Mouse (Mus musculus) right cerebral cortex, adult 2 months (tissue): ENCODE data around the gene Zfp771.
"Not testable (repeated sequence)": the region's sequence is repeated elsewhere in the genome, so short reads cannot be mapped to it uniquely, and the experiment has no call there.

Experiments used
- DNase-seq, 2 experiments: peaks; one replicate each; pipeline ENCODE4 v3.0.0; 2021 to 2022; ENCODE audit warnings: low spot score in 2 of 2

The Zfp771 gene

GRCm38 (mm10) chr7:127217901-127218642 lies 26.0 kb upstream of the Zfp771 start:
- DNase-seq = no peak

DNA sequence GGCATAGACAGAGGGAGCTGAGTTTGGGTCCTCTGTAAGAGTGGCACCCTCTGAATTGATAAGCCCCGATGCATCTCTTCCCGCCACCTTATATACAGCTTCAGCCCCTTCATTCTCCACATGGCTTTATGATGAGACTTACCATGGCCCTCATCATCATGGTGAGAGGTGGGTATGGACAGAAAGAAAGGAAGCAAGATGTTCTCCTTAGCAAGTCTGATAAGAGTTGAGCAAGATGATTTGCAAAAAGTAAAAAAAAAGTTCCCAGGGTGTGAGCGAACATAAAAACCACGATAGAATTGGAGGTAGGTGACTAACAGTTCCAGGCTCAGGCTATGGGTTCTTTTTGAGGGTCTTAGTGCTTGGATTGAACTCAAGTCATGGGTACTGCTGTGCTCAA lies 25.4 kb upstream of the Zfp771 start:
- DNase-seq = no peak

GRCm38 (mm10) chr7:127220440-127220839 lies 23.6 kb upstream of the Zfp771 start:
- DNase-seq = no peak

DNA sequence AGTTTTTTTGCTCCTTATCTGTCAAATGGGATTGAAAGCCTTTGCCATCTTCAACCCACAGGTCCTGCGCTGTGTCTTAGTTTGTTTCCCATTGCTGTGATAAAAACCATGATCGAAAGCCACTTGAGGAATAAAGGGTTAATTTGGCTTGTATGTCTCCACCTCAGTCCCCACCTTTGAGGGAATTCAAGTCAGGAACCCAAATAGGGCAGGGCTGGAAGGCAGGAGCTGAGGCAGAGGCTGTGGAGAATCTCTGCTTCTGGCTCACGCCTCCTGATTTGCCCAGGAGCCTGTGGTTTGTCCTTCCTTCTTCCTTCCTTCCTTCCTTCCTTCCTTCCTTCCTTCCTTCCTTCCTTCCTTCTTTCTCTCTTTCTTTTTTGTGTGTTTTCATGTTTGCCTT lies 21.0 kb upstream of the Zfp771 start:
- no peak for DNase-seq

DNA sequence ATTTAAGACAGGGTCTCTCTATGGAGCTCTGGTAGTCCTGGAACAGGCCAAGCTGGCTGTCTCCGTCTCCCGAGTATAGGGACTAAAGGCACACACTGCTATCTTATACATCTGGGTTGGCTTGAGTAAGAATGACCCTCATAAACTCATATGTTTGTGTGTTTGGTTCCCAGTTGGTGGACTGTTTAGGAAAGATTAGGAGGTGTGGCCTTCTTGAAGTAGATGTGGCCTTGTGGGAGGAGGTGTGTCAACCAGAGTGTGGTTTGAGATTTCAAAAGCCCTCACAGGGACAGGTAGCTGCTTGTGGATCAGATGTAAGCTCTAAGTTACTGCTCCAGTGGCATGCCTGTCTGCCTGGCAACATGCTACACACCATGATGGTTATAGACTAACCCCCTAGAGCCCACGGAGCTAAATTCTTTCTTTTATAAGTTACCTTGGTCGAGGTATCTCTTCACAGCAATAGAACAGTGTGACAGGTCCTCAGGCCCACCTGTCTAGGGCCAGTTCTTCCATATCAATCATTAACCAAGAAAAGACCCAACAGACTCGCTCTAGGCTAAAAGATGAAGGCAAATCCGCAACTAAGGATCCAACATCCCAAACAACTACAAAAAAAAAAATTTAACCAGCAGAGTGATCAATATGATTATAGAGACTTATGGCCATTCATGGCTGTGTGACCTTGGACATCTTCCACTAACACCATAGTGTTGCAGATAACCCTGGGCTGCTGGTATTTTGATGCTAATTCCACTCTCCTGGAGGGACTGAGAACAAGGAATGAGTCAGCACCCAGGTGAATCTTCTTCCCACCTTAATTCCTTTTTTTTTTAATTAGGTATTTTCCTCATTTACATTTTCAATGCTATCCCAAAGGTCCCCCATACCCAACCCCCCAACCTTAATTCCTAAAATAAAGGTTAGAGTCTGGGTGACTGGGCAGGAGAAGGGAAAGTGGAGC lies 20.3 kb upstream of the Zfp771 start:
- no peak for DNase-seq

DNA sequence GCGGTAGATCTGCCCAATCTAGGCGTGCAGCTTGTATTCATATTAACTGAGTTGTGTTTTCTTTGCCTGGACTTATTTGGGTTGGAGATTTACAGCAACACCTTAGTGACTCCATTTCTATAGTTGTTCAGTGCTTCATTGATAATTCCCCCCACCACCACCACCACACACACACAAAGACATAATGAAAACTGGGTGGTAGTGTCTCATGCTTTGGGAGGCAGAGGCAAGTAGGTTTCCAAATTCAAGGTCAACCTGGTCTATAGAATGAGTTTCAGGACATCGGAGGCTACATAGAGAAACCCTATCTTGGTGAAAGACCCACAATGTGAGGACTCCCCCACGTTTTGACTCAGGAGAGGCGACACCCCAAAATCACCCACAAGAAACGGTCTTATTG lies 19.5 kb upstream of the Zfp771 start:
- no peak for DNase-seq

DNA sequence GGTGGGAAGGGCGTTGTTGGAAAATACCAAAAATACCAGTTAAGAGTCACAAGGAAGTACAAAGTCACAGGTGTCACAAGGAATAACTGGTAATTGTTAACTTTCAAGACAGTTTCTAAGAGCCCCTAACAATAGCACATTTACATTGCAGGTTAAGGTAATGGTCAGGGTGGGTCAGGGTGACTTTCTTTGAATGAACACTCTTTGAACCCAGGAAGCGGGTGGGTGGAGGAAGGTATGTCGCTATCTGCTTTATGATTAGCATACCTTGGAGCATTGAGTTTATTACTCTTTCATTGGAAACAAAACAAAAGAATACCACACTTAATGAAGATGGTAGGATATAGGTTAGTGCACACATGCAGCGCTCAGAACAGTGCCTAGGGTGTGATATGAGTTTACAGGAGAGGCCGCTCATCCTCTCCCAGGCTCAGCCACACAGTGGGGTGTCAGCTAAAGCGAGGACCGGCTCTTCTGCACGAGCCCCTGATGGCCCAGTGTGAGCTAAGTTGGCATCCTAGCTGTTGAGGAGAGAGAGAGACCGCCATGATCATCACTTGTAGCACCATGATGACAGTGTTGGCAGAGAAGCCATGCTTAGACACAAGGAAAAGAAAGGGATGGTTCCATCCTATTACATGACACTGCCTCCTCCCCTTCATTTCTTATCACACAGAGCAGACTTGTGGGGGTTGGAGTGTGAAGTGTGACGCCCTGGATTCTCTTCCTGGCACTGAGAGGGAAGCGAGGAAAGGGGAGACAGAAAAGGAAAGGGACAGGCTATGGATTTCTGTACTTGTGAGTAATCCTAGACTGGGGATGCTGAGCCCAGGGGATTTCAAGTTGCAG lies 18.7 kb upstream of the Zfp771 start:
- no peak for DNase-seq

DNA sequence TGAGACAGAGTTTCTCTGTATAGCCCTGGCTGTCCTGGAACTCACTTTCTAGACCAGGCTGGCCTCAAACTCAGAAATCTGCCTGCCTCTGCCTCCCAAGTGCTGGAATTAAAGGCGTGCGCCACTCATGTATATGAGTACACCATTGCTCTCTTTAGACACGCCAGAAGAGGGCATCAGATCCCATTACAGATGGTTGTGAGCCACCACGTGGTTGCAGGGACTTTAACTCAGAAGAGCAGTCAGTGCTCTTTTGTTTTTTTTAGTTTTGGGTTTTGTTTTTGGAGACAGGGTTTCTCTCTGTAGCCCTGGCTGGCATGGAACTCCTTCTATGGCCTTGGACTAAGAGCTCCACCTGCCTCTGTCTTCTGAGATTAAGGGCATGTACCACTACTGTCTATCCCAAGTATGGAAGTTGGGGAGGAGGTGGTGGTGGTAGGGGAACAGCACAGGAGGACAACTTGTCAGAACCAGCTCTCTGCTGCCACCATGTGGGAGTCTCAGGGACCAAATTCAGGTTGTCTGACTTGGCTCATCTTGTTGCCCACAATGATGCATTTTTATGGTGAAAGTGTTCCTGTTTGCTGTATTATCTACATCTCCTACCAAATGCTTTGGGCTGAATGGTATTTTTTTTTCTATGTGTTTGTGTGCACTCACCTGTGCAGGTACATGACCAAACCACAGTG lies 15.3 kb upstream of the Zfp771 start:
- peak; percentile 87 to 89 for DNase-seq

DNA sequence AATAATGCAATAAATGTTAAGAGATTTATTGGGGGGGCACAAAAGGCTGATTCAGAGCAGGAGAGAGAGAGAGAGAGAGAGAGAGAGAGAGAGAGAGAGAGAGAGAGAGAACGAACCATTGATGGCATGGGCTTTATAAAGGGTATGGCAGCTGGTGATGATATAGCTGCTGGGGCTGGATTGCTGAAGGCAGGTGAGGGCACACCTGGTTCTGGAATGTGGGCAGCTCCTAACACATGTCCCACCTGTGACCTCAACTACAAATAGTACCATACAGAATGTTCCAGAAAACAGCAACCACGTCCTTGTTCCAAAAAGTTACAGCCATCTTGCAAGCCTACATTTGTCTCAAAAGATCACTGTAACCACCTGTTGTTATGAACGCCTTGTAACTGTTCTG lies 12.7 kb upstream of the Zfp771 start:
- no peak for DNase-seq

DNA sequence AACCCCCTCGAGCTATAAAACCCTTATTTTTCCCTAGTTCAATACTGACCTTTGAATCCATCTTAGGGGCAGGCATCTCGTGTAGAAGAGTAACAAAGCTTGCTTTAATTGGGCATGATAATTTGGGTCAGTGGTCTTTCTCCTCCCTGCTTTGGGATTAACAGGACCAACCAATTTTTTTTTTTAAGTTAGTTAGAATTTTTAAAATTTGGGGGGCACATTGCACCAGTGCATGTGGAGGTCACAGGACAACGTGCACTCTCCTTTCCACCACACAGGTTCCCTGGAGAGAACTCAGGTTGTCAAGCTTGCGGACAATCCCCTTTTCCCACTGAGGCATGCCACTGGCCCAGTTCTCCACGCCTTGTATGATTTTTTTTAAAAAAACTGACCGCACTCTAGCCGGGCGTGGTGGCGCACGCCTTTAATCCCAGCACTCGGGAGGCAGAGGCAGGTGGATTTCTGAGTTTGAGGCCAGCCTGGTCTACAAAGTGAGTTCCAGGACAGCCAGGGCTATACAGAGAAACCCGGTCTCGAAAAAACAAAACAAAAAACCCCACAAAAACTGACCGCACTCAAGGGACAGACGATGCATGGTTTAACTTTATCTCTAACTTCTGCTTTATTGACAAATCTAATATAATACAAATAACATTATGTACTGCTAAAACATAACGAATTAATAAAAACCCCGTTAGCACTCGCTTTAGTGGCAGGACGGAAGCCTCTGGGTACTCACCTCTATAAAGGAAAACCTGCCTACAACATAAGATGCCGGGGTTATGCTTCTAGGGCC lies 12.1 kb upstream of the Zfp771 start:
- DNase-seq = no peak

DNA sequence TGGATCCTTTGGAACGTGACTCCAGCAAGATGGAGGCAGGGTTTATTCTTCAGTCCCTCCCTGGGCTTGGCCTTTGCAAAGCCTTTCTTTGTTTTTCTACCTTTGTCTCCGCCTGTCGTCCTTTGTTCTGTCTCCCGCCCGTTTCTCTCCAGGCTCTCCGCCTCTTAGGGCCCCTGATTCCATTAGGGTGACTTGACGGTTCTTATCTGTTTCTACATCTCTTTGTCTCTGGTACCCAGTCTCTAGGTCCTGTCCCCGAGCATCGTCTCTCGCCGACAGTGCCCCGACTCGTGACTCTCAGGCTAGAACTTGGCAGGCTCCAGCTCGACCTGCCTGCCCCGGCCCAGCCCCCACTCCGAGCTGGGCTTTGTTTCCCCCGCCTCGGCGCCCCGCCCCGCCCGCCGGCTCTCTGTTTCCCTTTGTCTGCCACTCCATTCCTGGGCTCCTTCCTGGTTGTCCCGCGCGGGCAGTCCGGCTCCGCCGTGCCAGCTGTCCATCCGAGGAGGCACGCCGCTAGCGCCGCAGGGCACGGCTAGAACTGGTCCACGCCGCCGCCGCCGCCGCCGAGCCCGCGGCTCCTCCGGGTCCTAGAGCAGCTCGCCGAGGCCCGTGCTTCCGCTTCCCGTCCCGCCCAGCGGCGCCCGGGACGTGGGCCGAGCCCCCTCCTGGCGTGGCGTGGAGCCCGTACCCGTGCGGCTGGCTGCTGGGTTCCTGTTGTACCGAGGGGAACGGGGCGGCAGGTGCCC lies 11.3 kb upstream of the Zfp771 start, which contains the start of the genes Zfp553 and Sept1:
Zfp553 (plus strand) TSS at position 440 of the 746 bp plus-strand sequence.
Sept1 (minus strand) TSS at position 509 of the 746 bp plus-strand sequence.
- DNase-seq = peak; percentile 79 to 86

GRCm38 (mm10) chr7:127233368-127233749 lies 10.7 kb upstream of the Zfp771 start:
- peak in 1 of 2 experiments; percentile 47 for DNase-seq

DNA sequence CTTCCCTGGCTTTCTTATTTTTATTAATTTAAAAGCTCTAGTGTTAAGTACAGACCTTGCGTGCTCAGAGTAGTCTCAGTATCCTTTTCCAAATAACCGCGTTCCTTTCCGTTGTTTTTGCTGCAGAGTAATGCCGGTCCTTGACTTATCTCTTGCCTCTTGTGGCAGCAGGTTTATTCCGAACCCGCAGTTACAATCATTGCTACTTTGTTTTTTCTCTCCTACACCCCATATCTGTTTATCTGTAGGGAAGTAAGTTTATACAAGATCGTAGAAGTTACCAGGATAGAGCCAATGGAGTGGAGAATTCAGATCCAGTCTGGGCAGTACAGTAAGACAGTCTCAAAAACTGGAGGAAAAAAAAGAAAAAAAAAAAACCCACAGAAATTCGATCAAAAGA lies 10.3 kb upstream of the Zfp771 start:
- DNase-seq = no peak

DNA sequence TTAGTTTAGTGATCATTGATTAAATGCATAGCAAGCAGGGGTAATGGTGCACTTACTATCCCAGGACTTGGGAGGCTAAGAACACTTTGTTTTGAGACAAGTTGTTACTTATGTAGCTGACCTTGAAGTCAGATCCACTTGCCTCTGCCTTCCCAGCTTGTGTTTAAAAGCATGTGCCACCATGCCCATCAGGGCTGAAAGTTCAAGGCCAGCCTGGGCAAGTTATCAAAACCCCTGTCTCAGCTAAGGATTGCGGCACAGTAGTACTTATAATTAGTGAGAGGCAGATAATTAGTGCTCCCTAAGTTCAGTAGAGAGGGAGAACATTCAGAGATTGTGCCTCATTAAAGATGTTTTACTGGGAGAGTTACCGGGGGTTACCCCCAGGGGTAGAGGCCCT lies 9.3 kb upstream of the Zfp771 start:
- DNase-seq = no peak

DNA sequence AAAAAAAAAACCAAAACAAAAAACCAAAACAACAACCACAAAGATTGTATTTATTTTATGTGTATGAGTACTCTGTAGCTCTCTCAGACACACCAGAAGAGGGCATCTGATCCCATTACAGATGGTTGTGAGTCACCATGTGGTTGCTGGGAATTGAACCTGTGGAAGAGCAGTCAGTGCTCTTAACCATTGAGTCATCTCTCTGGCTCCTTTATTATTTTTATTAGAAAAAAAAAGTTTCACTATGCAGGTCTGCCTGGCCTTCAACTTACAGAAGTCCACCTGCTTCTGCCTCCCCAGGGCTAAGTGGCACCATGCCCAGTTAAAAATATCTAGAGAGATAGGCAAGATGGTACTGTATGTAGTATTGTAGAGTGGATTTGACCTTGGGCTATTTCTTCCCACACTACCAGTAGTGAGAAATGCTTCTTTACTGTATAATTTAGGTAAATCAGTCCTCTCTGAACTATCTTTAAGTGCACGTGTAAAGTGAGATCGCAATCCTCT lies 660 bp upstream of the Zfp771 start:
- no peak for DNase-seq

DNA sequence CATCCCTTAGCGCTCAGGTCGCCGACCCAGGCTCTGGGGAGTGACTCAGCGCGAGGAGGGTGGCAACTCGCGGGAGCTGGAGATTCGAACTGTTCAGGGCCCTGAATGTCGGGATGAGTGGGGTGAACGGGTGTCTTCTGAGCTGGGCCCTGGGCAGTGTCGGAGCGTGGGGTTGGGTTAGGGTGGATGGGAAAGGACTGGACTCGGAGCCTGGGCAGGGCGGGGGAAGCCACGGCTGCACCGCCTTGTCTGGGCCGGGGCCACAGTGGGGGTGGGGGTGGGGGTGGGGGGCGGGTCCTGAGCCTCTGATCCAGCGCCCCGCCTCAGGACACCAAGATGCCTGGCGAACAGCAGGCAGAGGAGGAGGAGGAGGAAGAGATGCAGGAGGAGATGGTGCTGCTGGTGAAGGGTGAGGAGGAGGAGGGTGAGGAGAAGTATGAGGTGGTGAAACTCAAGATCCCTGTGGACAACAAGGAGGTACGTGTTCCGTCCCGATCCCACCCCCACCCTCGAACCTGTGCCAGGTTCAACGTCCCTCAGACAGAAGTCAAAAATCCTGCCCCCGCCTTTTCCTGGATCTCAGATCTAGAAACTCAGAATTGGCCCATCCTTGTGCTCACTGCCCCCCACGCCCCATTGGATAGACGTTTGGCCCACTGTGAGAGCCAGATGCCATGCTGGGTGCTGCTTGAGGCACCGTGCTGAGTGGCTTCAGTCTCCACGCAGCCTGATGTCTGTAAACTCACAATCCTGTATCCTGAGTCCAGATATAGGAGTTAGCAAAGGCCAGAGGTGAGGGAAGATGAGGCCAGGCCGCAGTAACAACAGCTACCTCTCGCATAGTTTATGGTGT lies 810 bp downstream of the Zfp771 start:
- no peak for DNase-seq

DNA sequence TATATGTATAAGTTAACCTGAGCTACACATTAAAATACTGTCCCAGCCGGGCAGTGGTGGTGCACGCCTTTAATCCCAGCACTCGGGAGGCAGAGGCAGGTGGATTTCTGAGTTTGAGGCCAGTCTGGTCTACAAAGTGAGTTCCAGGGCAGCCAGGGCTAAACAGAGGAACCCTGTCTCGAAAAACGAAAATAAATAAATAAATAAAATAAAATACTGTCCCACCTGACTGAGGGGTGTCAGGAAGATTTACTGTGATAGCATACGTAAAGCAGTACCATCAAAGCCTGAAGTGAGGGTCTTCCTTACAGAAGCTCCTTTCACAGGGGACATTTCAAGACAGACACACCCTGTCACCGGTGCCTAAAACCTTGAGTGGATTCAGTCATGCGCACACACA lies 6.4 kb downstream of the Zfp771 start:
- not testable (repeated sequence) for DNase-seq

DNA sequence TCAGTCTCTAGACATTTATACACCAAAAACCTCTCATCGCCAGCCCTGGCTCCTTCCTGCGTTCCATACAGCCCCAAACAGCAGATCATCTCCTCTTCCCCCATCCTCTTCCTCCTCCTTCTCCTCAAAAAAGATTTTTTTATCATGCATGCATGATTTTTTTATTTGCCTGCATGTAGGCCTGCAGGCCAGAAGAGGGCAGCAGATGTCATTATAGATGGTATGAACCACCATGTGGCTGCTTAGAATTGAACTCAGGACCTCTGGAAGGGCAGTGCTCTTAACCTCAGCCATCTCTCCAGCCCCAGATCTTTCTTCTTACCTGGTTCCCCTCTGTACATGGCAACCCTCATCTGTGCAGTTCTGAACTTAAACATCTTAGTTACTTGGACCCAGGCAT lies 8.3 kb downstream of the Zfp771 start:
- DNase-seq = no peak

- no peak for DNase-seq
Measured at GRCm38 (mm10) chr7:127253341-127253740, 9.3 kb downstream of the Zfp771 start.
